Mouse (Mus musculus): ENCODE results near the gene Adamts9. TPM values are rescaled to one million over a fixed set of nuclear protein-coding genes. Genes with fewer than 3 reads are reported as not detected.
A peak's percentile ranks its signal among the peaks of the same experiment; 100 is the strongest.

Gene Adamts9
- polyA plus RNA-seq, 1 experiment, result 6.7 TPM

GRCm38 (mm10) chr6:92827360-92827759, 115.9 kb downstream of the Adamts9 start:
- peaks cover 19% of the 10 kb centered on the region; the same call in 1 of the 2 replicates for H3K4me1 ChIP-seq (ENCODE audit: control insufficient read depth, insufficient read depth, low read length)
- H3K4me3 ChIP-seq (ENCODE audit: insufficient read depth, low read depth, low read length), result peak overlapping the region; percentile 31; the same call in 1 of the 2 replicates
- peak overlapping the region; percentile 93 for H3K27ac ChIP-seq (ENCODE audit: insufficient read depth, low read depth, low read length)
- 38% methylated on average over 5 of the region's 5 CpGs for WGBS
- peak; percentile 58 for DNase-seq
- H3K27me3 ChIP-seq (replicated peaks; ENCODE audit: control insufficient read depth, insufficient read depth, low read length), result no peaks in the 10 kb centered on the region
- H3K36me3 ChIP-seq (ENCODE audit: control insufficient read depth, insufficient read depth, low read length), result no peaks in the 10 kb centered on the region
- TF ChIP-seq CTCF (conservative IDR thresholded peaks at IDR 0.05; ENCODE audit: insufficient read depth, insufficient read length, low read depth, low read length) (no peak), POLR2A (IDR thresholded peaks at IDR 0.05; ENCODE audit: low read depth, low read length) (no peak)

GRCm38 (mm10) chr6:92826561-92826960, 116.7 kb downstream of the Adamts9 start:
- 80% methylated on average over 5 of the region's 5 CpGs for WGBS
- Histone ChIP-seq H3K27me3 (replicated peaks; ENCODE audit: control insufficient read depth, insufficient read depth, low read length) (no peaks in the 10 kb centered on the region), H3K27ac (ENCODE audit: insufficient read depth, low read depth, low read length) (no peak overlapping the region), H3K4me3 (ENCODE audit: insufficient read depth, low read depth, low read length) (no peak overlapping the region), H3K36me3 (ENCODE audit: control insufficient read depth, insufficient read depth, low read length) (no peaks in the 10 kb centered on the region), H3K4me1 (ENCODE audit: control insufficient read depth, insufficient read depth, low read length) (peaks cover 19% of the 10 kb centered on the region; the same call in 1 of the 2 replicates)
- no peak for TF ChIP-seq POLR2A (IDR thresholded peaks at IDR 0.05; ENCODE audit: low read depth, low read length)
- TF ChIP-seq CTCF (conservative IDR thresholded peaks at IDR 0.05; ENCODE audit: insufficient read depth, insufficient read length, low read depth, low read length), result no peak
- no peak for DNase-seq

- Histone ChIP-seq H3K4me3 (ENCODE audit: insufficient read depth, low read depth, low read length) (no peak overlapping the region), H3K27ac (ENCODE audit: insufficient read depth, low read depth, low read length) (no peak overlapping the region)
- no peak for TF ChIP-seq CTCF (conservative IDR thresholded peaks at IDR 0.05; ENCODE audit: insufficient read depth, insufficient read length, low read depth, low read length)
- TF ChIP-seq POLR2A (IDR thresholded peaks at IDR 0.05; ENCODE audit: low read depth, low read length), result no peak
Measured at GRCm38 (mm10) chr6:92823991-92824390, 119.3 kb downstream of the Adamts9 start.

GRCm38 (mm10) chr6:92822006-92822405, 121.3 kb downstream of the Adamts9 start:
- no peak for DNase-seq
- Histone ChIP-seq H3K27me3 (replicated peaks; ENCODE audit: control insufficient read depth, insufficient read depth, low read length) (no peaks in the 10 kb centered on the region), H3K4me3 (ENCODE audit: insufficient read depth, low read depth, low read length) (no peak overlapping the region), H3K4me1 (ENCODE audit: control insufficient read depth, insufficient read depth, low read length) (peaks cover 2% of the 10 kb centered on the region; the same call in 1 of the 2 replicates), H3K27ac (ENCODE audit: insufficient read depth, low read depth, low read length) (no peak overlapping the region), H3K36me3 (ENCODE audit: control insufficient read depth, insufficient read depth, low read length) (no peaks in the 10 kb centered on the region)
- TF ChIP-seq CTCF (conservative IDR thresholded peaks at IDR 0.05; ENCODE audit: insufficient read depth, insufficient read length, low read depth, low read length), result no peak
- 70% methylated on average over 6 of the region's 6 CpGs for WGBS

More at GRCm38 (mm10) chr6:92823991-92824390, 119.3 kb downstream of the Adamts9 start:
- Histone ChIP-seq H3K27me3 (replicated peaks; ENCODE audit: control insufficient read depth, insufficient read depth, low read length) (no peaks in the 10 kb centered on the region), H3K4me1 (ENCODE audit: control insufficient read depth, insufficient read depth, low read length) (peaks cover 15% of the 10 kb centered on the region; the same call in 1 of the 2 replicates), H3K36me3 (ENCODE audit: control insufficient read depth, insufficient read depth, low read length) (no peaks in the 10 kb centered on the region)
- DNase-seq, result peak; percentile 81
- 51% methylated on average over 7 of the region's 7 CpGs for WGBS

- Histone ChIP-seq H3K4me3 (ENCODE audit: insufficient read depth, low read depth, low read length) (no peak overlapping the region), H3K4me1 (ENCODE audit: control insufficient read depth, insufficient read depth, low read length) (peaks cover 5% of the 10 kb centered on the region; the same call in 1 of the 2 replicates), H3K27me3 (replicated peaks; ENCODE audit: control insufficient read depth, insufficient read depth, low read length) (no peaks in the 10 kb centered on the region), H3K27ac (ENCODE audit: insufficient read depth, low read depth, low read length) (no peak overlapping the region), H3K36me3 (ENCODE audit: control insufficient read depth, insufficient read depth, low read length) (no peaks in the 10 kb centered on the region)
- DNase-seq, result no peak
- 67% methylated on average over 5 of the region's 5 CpGs for WGBS
- TF ChIP-seq CTCF (conservative IDR thresholded peaks at IDR 0.05; ENCODE audit: insufficient read depth, insufficient read length, low read depth, low read length) (no peak), POLR2A (IDR thresholded peaks at IDR 0.05; ENCODE audit: low read depth, low read length) (no peak)
Measured at GRCm38 (mm10) chr6:92821606-92822005, 121.7 kb downstream of the Adamts9 start.

- Histone ChIP-seq H3K36me3 (ENCODE audit: control insufficient read depth, insufficient read depth, low read length) (no peaks in the 10 kb centered on the region; the same call in 1 of the 2 replicates), H3K4me1 (ENCODE audit: control insufficient read depth, insufficient read depth, low read length) (peaks cover 18% of the 10 kb centered on the region; the same call in 1 of the 2 replicates), H3K27me3 (replicated peaks; ENCODE audit: control insufficient read depth, insufficient read depth, low read length) (no peaks in the 10 kb centered on the region), H3K27ac (ENCODE audit: insufficient read depth, low read depth, low read length) (0 out of 2 replicates have a peak overlapping the region, but pooled peaks have one; percentile 29), H3K4me3 (ENCODE audit: insufficient read depth, low read depth, low read length) (no peak overlapping the region)
- 77% methylated on average over 8 of the region's 8 CpGs for WGBS
- no peak for DNase-seq
- TF ChIP-seq POLR2A (IDR thresholded peaks at IDR 0.05; ENCODE audit: low read depth, low read length) (no peak), CTCF (conservative IDR thresholded peaks at IDR 0.05; ENCODE audit: insufficient read depth, insufficient read length, low read depth, low read length) (no peak)
Measured at GRCm38 (mm10) chr6:92817661-92818060, 125.6 kb downstream of the Adamts9 start.

GRCm38 (mm10) chr6:92816311-92816751, 127.0 kb downstream of the Adamts9 start, which contains the start of gene A730049H05Rik:
A730049H05Rik (plus strand) TSS chr6:92816478.
- H3K4me3 ChIP-seq (ENCODE audit: insufficient read depth, low read depth, low read length), result peak within 1 kb of the TSS; percentile 20
- TF ChIP-seq POLR2A (IDR thresholded peaks at IDR 0.05; ENCODE audit: low read depth, low read length) (peak; percentile 33), CTCF (conservative IDR thresholded peaks at IDR 0.05; ENCODE audit: insufficient read depth, insufficient read length, low read depth, low read length) (no peak)
- DNase-seq, result peak; percentile 51
- no peaks in the 10 kb centered on the region for H3K27me3 ChIP-seq (replicated peaks; ENCODE audit: control insufficient read depth, insufficient read depth, low read length)
- no peaks in the 10 kb centered on the region; the same call in 1 of the 2 replicates for H3K36me3 ChIP-seq (ENCODE audit: control insufficient read depth, insufficient read depth, low read length)
- peaks cover 31% of the 10 kb centered on the region for H3K4me1 ChIP-seq (ENCODE audit: control insufficient read depth, insufficient read depth, low read length)
- peak within 1 kb of the TSS; percentile 43 for H3K27ac ChIP-seq (ENCODE audit: insufficient read depth, low read depth, low read length)
- WGBS, result 26% methylated on average over 8 of the region's 8 CpGs
